8 mouse cellular contexts compared by ENCODE assay signal in the genomic region with DNA sequence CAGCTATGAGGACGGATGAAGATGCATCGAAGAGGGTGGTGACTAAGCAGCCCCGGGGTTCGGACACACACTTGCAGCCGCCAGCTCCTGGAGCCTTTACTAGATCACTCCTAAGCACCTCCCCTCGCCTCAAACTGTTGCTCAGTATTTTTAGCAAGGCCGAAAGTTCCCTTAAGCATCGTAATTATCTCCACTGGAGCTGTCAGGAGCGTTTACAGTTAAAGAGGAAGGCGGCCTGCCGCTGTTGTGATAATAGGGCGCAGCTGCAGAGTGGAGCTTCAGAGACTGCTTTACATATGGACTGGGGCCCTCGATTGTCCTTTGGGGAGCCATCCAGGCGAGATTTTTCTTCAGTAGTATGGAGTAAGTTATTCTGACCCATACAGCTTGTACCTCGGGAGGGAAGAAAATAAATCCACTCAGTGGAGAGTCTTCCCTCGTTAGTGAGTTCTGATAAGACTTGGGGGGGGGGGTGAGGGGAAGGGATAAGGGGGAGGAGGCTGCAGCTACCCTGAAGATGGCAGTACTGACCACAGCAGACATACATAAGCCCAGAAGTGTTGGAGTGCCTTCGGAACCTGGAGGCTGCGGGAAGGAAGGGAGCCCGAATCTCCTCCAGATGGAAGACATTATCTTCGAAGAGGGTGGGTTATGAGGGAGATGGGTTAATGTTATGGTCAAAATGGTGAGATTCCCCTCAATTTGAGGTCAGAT.
A peak's percentile ranks its signal among the peaks of the same experiment; 100 is the strongest.
DNase-seq lines count a peak whose midpoint lies in the region; ATAC-seq lines count a peak whose summit lies in the region.
"Had no signal": no experiment of that assay in that cellular context is flagged by ENCODE, and none has a peak within 500 bp of the region (broad histone marks: within the 10 kb centered on the region; RNA-seq: fewer than 3 reads in every experiment).

No protein-coding gene starts in this region.

- no peaks in the 10 kb centered on the region for H3K9me3 ChIP-seq in limb, embryonic 13.5 days
- H3K9me3 ChIP-seq in limb, embryonic 10.5 days (replicated peaks): no peaks in the 10 kb centered on the region
- no peaks in the 10 kb centered on the region for H3K9me3 ChIP-seq in embryonic facial prominence, embryonic 11.5 days (replicated peaks; ENCODE audit: control insufficient read depth, low read length)
- H3K9me3 ChIP-seq in hindbrain, embryonic 14.5 days (ENCODE audit: control insufficient read depth, low read length): no peaks in the 10 kb centered on the region; the same call in 1 of the 2 replicates
- no peaks in the 10 kb centered on the region for H3K9me3 ChIP-seq in neural tube, embryonic 14.5 days (ENCODE audit: control insufficient read depth, low read length)

- H3K4me2 ChIP-seq in limb, embryonic 13.5 days (replicated peaks): peak overlapping the region; percentile 9; the same call in 1 of the 2 replicates
- H3K4me2 ChIP-seq in embryonic facial prominence, embryonic 11.5 days (ENCODE audit: low read depth, low read length): peak overlapping the region; percentile 8; the same call in 1 of the 2 replicates
- peak overlapping the region; percentile 4; the same call in 1 of the 2 replicates for H3K4me2 ChIP-seq in hindbrain, embryonic 14.5 days (replicated peaks)
- peak overlapping the region; percentile 6; the same call in 1 of the 2 replicates for H3K4me2 ChIP-seq in neural tube, embryonic 14.5 days (ENCODE audit: low read depth, low read length)

- no peaks in the 10 kb centered on the region for H3K36me3 ChIP-seq in limb, embryonic 13.5 days
- no peaks in the 10 kb centered on the region for H3K36me3 ChIP-seq in limb, embryonic 10.5 days
- no peaks in the 10 kb centered on the region for H3K36me3 ChIP-seq in embryonic facial prominence, embryonic 11.5 days (replicated peaks; ENCODE audit: control insufficient read depth, insufficient read depth, low read depth, low read length)
- no peaks in the 10 kb centered on the region for H3K36me3 ChIP-seq in hindbrain, embryonic 14.5 days (replicated peaks; ENCODE audit: control insufficient read depth, insufficient read depth)
- H3K36me3 ChIP-seq in neural tube, embryonic 14.5 days (ENCODE audit: control insufficient read depth, insufficient read depth, low read length): no peaks in the 10 kb centered on the region

- WGBS in limb, embryonic 13.5 days: 22% methylated on average over 20 of the region's 20 CpGs
- WGBS in limb, embryonic 10.5 days: 22% methylated on average over 20 of the region's 20 CpGs
- 20% methylated on average over 20 of the region's 20 CpGs for WGBS in embryonic facial prominence, embryonic 11.5 days
- 28% methylated on average over 20 of the region's 20 CpGs for WGBS in hindbrain, embryonic 14.5 days
- WGBS in neural tube, embryonic 14.5 days: 22% methylated on average over 20 of the region's 20 CpGs

- peaks cover 3% of the 10 kb centered on the region; the same call in 1 of the 2 replicates for H3K27me3 ChIP-seq in limb, embryonic 13.5 days
- H3K27me3 ChIP-seq in limb, embryonic 10.5 days (ENCODE audit: low read depth, poor library complexity, severe bottlenecking): no peaks in the 10 kb centered on the region
- H3K27me3 ChIP-seq in embryonic facial prominence, embryonic 11.5 days (ENCODE audit: control insufficient read depth, insufficient read depth, low read length): no peaks in the 10 kb centered on the region
- no peaks in the 10 kb centered on the region for H3K27me3 ChIP-seq in hindbrain, embryonic 14.5 days (ENCODE audit: control insufficient read depth, insufficient read depth, low read length)
- H3K27me3 ChIP-seq in neural tube, embryonic 14.5 days (ENCODE audit: control insufficient read depth, insufficient read depth, low read length): no peaks in the 10 kb centered on the region

- DNase-seq in limb, embryonic 10.5 days (ENCODE audit: low spot score): no peak
- DNase-seq in embryonic facial prominence, embryonic 11.5 days (ENCODE audit: low spot score): peak; percentile 77
- peak; percentile 69 for DNase-seq in hindbrain, embryonic 14.5 days (ENCODE audit: low spot score)
- no peak for DNase-seq in urinary bladder, postnatal 36 days (ENCODE audit: low spot score in 2 of 2)
- DNase-seq in yolk sac, embryonic 10.5 days (ENCODE audit: low spot score): no peak
- DNase-seq: lung, postnatal 10 days had no signal

- no peak overlapping the region for H3K27ac ChIP-seq in limb, embryonic 13.5 days
- H3K27ac ChIP-seq in limb, embryonic 10.5 days: no peak overlapping the region
- H3K27ac ChIP-seq in embryonic facial prominence, embryonic 11.5 days (replicated peaks; ENCODE audit: low read depth, low read length): no peak overlapping the region
- H3K27ac ChIP-seq in hindbrain, embryonic 14.5 days: no peak overlapping the region
- no peak overlapping the region for H3K27ac ChIP-seq in neural tube, embryonic 14.5 days (ENCODE audit: low read depth, low read length)

- peaks cover 7% of the 10 kb centered on the region; the same call in 1 of the 2 replicates for H3K4me1 ChIP-seq in limb, embryonic 13.5 days
- peaks cover 6% of the 10 kb centered on the region for H3K4me1 ChIP-seq in limb, embryonic 10.5 days
- 0 out of 2 replicates have a peak, but pooled peaks cover 4% of the 10 kb centered on the region for H3K4me1 ChIP-seq in embryonic facial prominence, embryonic 11.5 days (ENCODE audit: control insufficient read depth, insufficient read depth, low read length)
- no peaks in the 10 kb centered on the region; the same call in 1 of the 2 replicates for H3K4me1 ChIP-seq in hindbrain, embryonic 14.5 days (replicated peaks; ENCODE audit: control insufficient read depth, insufficient read depth, low read length)
- no peaks in the 10 kb centered on the region for H3K4me1 ChIP-seq in neural tube, embryonic 14.5 days (ENCODE audit: control insufficient read depth, insufficient read depth, low read length)

- no peak overlapping the region for H3K4me3 ChIP-seq in limb, embryonic 13.5 days
- H3K4me3 ChIP-seq in limb, embryonic 10.5 days: no peak overlapping the region
- H3K4me3 ChIP-seq in embryonic facial prominence, embryonic 11.5 days (ENCODE audit: low read depth, low read length): no peak overlapping the region
- H3K4me3 ChIP-seq in hindbrain, embryonic 14.5 days (replicated peaks; ENCODE audit: low read length): no peak overlapping the region
- H3K4me3 ChIP-seq in neural tube, embryonic 14.5 days (ENCODE audit: low read depth, low read length): no peak overlapping the region

- no peak overlapping the region; the same call in 1 of the 2 replicates for H3K9ac ChIP-seq in limb, embryonic 13.5 days
- no peak overlapping the region for H3K9ac ChIP-seq in embryonic facial prominence, embryonic 11.5 days (replicated peaks; ENCODE audit: low read length)
- H3K9ac ChIP-seq in hindbrain, embryonic 14.5 days: no peak overlapping the region
- H3K9ac ChIP-seq in neural tube, embryonic 14.5 days (replicated peaks; ENCODE audit: low read depth, low read length): no peak overlapping the region

- no peak for ATAC-seq in limb, embryonic 13.5 days (ENCODE audit: low FRiP score, low read depth)
- peak; percentile 68 for ATAC-seq in embryonic facial prominence, embryonic 11.5 days (replicated peaks; ENCODE audit: insufficient number of reproducible peaks, low FRiP score, low TSS enrichment, low read depth)
- ATAC-seq in hindbrain, embryonic 14.5 days (ENCODE audit: low FRiP score): 0 out of 2 replicates have a peak, but pooled peaks have one; percentile 34
- peak; percentile 54 for ATAC-seq in neural tube, embryonic 14.5 days (ENCODE audit: low read depth)

Comparison
In these comparisons a context has a peak if more than half of its experiments do, and no peak if none do; other contexts are left out.
1. DNase-seq: peak in embryonic facial prominence, embryonic 11.5 days (single experiment) and hindbrain, embryonic 14.5 days (single experiment); none in limb, embryonic 10.5 days (single experiment), urinary bladder, postnatal 36 days (0 of 2) and yolk sac, embryonic 10.5 days (single experiment).
2. Peak in every context shown above with its lines, with median percentiles within 50 percentile points of each other: H3K4me2 ChIP-seq.